Mouse (Mus musculus) spleen, adult 18-20 months (tissue): ENCODE measurements at regions not wholly inside any gene's neighbourhood (a gene's known extent, or its start where the extent isn't known, plus 50 kb on each side); places are given as distances from the start of the nearest gene placed in this dataset.

Source experiments
- DNase-seq, 2 experiments: peaks; one replicate each; pipeline ENCODE4 v3.0.0; 2022; ENCODE audit warnings: mixed read lengths in 2 of 2

GRCm38 (mm10) chr11:63293485-63293884 lies 164.7 kb downstream of the Pmp22 start:
- DNase-seq = no peak

- DNase-seq = no peak
Measured at GRCm38 (mm10) chr11:63294476-63294875, 165.7 kb downstream of the Pmp22 start.

- no peak for DNase-seq
Measured at GRCm38 (mm10) chr11:63296476-63296875, 167.7 kb downstream of the Pmp22 start.

GRCm38 (mm10) chr11:63299712-63300581 lies 171.2 kb downstream of the Pmp22 start:
- no peak for DNase-seq

- no peak for DNase-seq
Measured at GRCm38 (mm10) chr11:63325166-63325565, 196.4 kb downstream of the Pmp22 start.

GRCm38 (mm10) chr11:63326864-63327263 lies 198.1 kb downstream of the Pmp22 start:
- DNase-seq = no peak

- DNase-seq = no peak
Measured at GRCm38 (mm10) chr11:63337503-63337902, 208.7 kb downstream of the Pmp22 start.

GRCm38 (mm10) chr11:63338277-63338676 lies 209.5 kb downstream of the Pmp22 start:
- no peak for DNase-seq

GRCm38 (mm10) chr11:63345653-63346052 lies 216.9 kb downstream of the Pmp22 start:
- DNase-seq = no peak

GRCm38 (mm10) chr11:63350123-63350696 lies 221.4 kb downstream of the Pmp22 start:
- no peak for DNase-seq

GRCm38 (mm10) chr11:63351999-63352398 lies 223.2 kb downstream of the Pmp22 start:
- no peak for DNase-seq

GRCm38 (mm10) chr11:63352990-63353389 lies 224.2 kb downstream of the Pmp22 start:
- no peak for DNase-seq

- DNase-seq = no peak
Measured at GRCm38 (mm10) chr11:63353671-63354070, 224.9 kb downstream of the Pmp22 start.

- DNase-seq = no peak
Measured at GRCm38 (mm10) chr11:63357772-63358344, 229.1 kb downstream of the Pmp22 start.

- no peak for DNase-seq
Measured at GRCm38 (mm10) chr11:63367756-63368265, 239.0 kb downstream of the Pmp22 start.

- no peak for DNase-seq
Measured at GRCm38 (mm10) chr11:63369475-63369874, 240.7 kb downstream of the Pmp22 start.

GRCm38 (mm10) chr11:63376311-63376710 lies 247.5 kb downstream of the Pmp22 start:
- no peak for DNase-seq

GRCm38 (mm10) chr11:63376991-63377390 lies 248.2 kb downstream of the Pmp22 start:
- DNase-seq = no peak

GRCm38 (mm10) chr11:63388247-63388646 lies 259.5 kb downstream of the Pmp22 start:
- no peak for DNase-seq

- no peak for DNase-seq
Measured at GRCm38 (mm10) chr11:63391478-63391877, 262.7 kb downstream of the Pmp22 start.

- no peak for DNase-seq
Measured at GRCm38 (mm10) chr11:63392378-63392777, 263.6 kb downstream of the Pmp22 start.

- DNase-seq = no peak
Measured at GRCm38 (mm10) chr11:63394201-63394600, 265.4 kb downstream of the Pmp22 start.

- DNase-seq = no peak
Measured at GRCm38 (mm10) chr11:63396386-63396785, 267.6 kb downstream of the Pmp22 start.

GRCm38 (mm10) chr11:63402741-63403140 lies 274.0 kb downstream of the Pmp22 start:
- DNase-seq = no peak
